In genomic region chr3:6100863-6101262, GRCm38 (mm10) we compare ENCODE assay signal across 17 mouse cellular contexts.
"Had no signal": no experiment of that assay in that cellular context is flagged by ENCODE, and none has a peak within 500 bp of the region (broad histone marks: within the 10 kb centered on the region; RNA-seq: fewer than 3 reads in every experiment).

No protein-coding gene starts in this region.

- H3K36me3 ChIP-seq: liver, embryonic 13.5 days had no signal

- H3K9ac ChIP-seq: liver, embryonic 13.5 days had no signal

- H3K4me1 ChIP-seq: liver, embryonic 13.5 days had no signal

- H3K9me3 ChIP-seq: liver, embryonic 13.5 days had no signal

- H3K27ac ChIP-seq: kidney, postnatal 0 days; layer of hippocampus, adult 2 months; liver, embryonic 13.5 days; stomach, postnatal 0 days had no signal

- H3K4me2 ChIP-seq: liver, embryonic 13.5 days; midbrain, embryonic 11.5 days had no signal

- H3K27me3 ChIP-seq: liver, embryonic 13.5 days had no signal

- H3K4me3 ChIP-seq: layer of hippocampus, adult 2 months; liver, embryonic 13.5 days had no signal

- DNase-seq: kidney, postnatal 25 days; layer of hippocampus, adult 9-11 months; liver, embryonic 13.5 days; lung, adult 2 months; lung, postnatal 14 days; lung, postnatal 4 days; midbrain, embryonic 14.5 days; right cerebral cortex, adult 18-20 months; right cerebral cortex, postnatal 14 days; right cerebral cortex, postnatal 4 days; thymus, adult 2 months; thymus, postnatal 14 days; thymus, postnatal 4 days had no signal
